Mouse (Mus musculus) heart, adult 9 months (tissue): ENCODE results near the gene Rabepk.
A peak's percentile ranks its signal among the peaks of the same experiment; 100 is the strongest.
"Not testable (repeated sequence)": the region's sequence is repeated elsewhere in the genome, so short reads cannot be mapped to it uniquely, and the experiment has no call there.

ENCODE experiments used
- DNase-seq, 2 experiments: peaks; one replicate each; pipeline ENCODE4 v3.0.0; 2022; ENCODE audit warnings: low spot score in 2 of 2

The Rabepk gene

GRCm38 (mm10) chr2:34804815-34805214, 5.1 kb upstream of the Rabepk start:
- peak in 1 of 2 experiments; percentile 22 for DNase-seq

DNA sequence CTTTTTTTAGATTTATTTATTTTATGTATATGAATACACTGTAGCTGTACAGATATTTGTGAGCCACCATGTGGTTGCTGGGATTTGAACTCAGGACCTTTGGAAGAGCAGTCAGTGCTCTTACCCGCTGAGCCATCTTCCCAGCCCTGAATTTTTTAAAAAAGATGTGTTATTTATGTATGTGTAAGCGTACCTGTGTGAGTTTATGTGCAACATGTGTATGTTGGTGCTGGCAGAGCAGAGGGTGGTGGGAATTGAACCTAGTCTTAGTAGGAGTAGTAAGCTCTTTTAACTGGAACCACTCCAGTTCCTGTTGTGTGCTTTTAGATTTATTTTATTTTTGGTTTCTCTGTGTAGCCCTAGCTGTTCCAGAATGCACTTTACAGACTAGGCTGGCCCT, 4.5 kb upstream of the Rabepk start:
- DNase-seq: no peak

DNA sequence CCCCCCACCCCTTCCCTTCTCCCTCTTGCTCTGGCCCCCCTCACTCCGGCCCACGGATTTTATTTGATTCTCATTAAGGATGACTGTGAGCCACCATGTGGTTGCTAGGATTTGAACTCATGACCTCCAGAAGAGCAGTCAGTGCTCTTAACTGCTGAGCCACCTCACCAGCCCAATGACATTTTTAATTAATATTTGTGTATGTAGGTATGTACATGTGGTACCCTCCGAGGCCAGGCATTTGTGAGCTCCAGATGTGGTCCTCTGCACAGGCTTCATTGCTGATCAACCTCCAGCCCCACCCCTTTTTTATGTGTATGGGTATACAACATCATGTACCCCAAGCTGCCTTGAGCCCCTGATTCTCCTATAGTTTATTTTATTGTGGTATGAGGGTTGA, 4.0 kb upstream of the Rabepk start:
- no peak for DNase-seq

DNA sequence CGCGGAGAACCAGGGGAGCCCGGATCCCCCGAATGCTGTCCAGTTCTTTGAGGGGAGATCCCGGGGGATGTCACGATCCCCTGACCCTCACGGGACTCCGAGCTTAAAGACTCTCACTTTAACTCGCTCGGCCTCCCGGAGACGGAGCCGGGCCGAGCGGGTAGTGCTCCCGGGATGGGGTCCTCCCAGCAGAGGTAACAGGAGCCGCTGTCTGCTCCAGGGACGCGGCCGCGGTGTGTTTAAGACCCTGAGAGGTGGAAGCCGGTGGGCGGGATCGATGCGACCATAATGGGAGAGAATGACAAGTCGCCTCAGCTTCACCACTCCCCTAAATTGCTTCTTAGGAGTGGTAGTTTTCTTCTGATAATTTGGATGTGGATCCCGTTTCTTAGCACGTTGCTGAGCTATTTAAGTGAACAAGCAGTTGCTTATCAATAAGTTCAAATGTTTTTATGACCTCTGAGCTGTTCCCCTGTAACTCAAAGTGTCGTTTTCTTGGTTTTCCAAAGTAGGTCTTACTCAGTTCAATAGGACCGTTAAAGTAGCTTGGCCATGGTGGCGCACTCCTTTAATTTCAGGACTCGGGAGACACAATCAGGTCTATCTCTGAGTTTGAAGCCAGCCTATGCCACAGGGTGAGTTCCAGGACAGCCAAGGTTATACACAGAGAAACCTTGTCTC, 3.0 kb upstream of the Rabepk start:
- peak in 1 of 2 experiments; percentile 37 for DNase-seq

- peak; percentile 97 to 98 for DNase-seq
Measured at GRCm38 (mm10) chr2:34801516-34802482, 2.1 kb upstream of the Rabepk start.

- DNase-seq: no peak
Measured at GRCm38 (mm10) chr2:34800371-34800770, 659 bp upstream of the Rabepk start.

- DNase-seq: no peak
Measured at GRCm38 (mm10) chr2:34795426-34795825, 4.3 kb downstream of the Rabepk start.

GRCm38 (mm10) chr2:34794511-34794910, 5.2 kb downstream of the Rabepk start:
- no peak for DNase-seq

DNA sequence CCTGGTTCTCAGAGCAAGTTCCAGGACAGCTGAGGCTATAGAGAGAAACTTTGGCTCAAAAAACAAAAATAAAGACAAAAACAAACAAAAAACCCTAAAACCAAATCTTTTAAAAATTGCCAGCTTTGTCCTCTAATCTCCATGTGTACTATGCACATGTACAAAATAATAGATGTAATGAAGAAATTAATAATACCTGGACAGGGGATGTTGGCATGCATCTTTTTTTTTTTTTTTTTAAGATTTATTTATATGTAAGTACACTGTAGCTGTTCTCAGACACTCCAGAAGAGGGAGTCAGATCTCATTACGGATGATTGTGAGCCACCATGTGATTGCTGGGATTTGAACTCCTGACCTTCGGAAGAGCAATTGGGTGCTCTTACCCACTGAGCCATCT, 7.2 kb downstream of the Rabepk start:
- not testable (repeated sequence) for DNase-seq

GRCm38 (mm10) chr2:34790282-34790681, 9.4 kb downstream of the Rabepk start:
- no peak for DNase-seq

DNA sequence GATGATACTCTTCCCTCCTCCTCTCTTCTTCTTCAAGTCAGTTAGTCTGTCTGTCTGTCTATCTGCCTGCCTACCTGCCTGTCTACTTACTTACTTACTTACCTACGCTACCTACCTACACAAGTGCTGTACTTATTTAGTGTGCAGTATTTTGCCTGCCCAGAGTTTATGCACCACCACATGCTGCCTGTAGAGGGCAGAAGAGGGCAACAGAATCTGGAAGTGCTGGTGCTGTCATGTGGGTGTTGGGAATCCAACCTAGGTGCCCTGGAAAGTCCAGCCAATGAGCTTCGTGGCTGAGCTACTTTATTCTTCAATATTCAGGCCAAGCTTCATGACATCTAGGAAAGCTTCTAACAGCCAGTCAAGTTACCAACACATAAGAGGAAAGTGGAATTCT, 15.6 kb downstream of the Rabepk start:
- peak in 1 of 2 experiments; percentile 31 for DNase-seq

GRCm38 (mm10) chr2:34783064-34784020, 16.4 kb downstream of the Rabepk start:
- DNase-seq: no peak

- no peak for DNase-seq
Measured at GRCm38 (mm10) chr2:34777237-34777868, 22.4 kb downstream of the Rabepk start.

GRCm38 (mm10) chr2:34774493-34774892, 25.2 kb downstream of the Rabepk start:
- DNase-seq: no peak

DNA sequence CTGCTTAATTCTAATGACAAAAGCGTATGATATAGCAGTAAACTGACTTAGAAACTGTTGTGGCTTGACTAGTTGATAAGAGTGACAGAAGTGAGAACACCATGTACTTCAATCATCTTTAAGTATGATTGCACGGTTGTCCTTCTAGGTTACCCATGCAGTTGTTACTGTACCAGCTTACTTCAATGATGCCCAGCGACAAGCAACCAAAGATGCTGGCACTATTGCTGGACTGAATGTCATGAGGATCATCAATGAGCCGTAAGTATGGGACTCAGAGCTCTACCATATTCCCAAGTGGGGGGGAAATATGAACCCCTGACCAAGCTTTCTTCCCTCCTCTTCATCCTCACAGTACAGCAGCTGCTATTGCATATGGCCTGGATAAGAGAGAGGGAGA, 26.0 kb downstream of the Rabepk start:
- no peak for DNase-seq

DNA sequence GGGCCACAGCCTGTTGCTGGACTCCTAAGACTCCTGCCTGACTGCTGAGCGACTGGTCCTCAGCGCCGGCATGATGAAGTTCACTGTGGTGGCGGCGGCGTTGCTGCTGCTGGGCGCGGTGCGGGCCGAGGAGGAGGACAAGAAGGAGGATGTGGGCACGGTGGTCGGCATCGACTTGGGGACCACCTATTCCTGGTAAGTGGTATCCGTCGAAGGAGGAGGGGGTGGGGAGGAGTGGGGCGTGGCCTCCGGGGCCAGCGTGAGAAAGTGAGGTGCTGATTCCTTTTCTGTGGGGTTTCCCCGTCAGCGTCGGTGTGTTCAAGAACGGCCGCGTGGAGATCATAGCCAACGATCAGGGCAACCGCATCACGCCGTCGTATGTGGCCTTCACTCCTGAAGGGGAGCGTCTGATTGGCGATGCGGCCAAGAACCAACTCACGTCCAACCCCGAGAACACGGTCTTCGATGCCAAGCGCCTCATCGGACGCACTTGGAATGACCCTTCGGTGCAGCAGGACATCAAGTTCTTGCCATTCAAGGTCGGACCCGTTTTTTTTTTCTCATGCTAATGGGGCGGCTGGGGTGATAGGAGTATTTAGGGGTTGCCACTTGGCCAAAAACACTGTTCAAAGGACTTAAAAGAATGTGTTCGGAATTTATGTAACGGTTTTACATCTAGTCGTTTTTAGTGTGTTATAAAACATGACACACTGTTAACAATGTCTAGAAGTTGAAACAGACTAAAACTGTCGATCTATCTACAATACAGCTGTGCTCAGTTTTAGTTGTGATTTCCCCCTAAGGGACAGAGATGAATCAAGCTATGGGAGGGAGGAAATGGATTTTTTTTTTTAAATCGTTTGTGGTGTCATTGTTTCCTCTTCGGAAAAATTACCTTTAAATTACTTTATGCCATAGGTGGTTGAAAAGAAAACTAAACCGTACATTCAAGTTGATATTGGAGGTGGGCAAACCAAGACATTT, 27.2 kb downstream of the Rabepk start:
- no peak for DNase-seq

- DNase-seq: peak; percentile 100
Measured at GRCm38 (mm10) chr2:34771368-34772226, 28.1 kb downstream of the Rabepk start, which contains the start of gene Hspa5. Gene Hspa5, plus strand, starts transcription at chr2:34771970.

- no peak for DNase-seq
Measured at GRCm38 (mm10) chr2:34770951-34771350, 28.8 kb downstream of the Rabepk start.

DNA sequence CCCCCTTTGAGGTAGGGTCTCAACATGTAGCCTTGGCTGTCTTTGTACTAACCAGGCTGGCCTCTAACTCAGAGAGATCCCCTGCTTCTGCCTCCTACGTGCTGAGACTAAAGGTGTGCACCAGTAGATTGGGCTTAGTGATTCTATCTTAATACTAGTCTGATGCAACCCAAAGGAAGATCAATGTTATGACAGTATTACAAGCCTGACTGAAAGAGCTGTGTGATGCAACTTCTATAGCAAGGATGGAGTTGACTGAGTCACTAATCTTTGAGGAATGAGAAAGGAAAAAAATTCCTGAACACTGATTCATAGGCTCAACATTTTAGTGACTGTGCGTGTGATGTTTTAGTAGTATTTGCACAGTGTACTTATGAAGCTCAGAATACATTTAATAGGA, 29.7 kb downstream of the Rabepk start:
- no peak for DNase-seq
